Mouse (Mus musculus): ENCODE measurements at regions not wholly inside any gene's neighbourhood (a gene's known extent, or its start where the extent isn't known, plus 50 kb on each side); places are given as distances from the start of the nearest gene placed in this dataset.

DNA sequence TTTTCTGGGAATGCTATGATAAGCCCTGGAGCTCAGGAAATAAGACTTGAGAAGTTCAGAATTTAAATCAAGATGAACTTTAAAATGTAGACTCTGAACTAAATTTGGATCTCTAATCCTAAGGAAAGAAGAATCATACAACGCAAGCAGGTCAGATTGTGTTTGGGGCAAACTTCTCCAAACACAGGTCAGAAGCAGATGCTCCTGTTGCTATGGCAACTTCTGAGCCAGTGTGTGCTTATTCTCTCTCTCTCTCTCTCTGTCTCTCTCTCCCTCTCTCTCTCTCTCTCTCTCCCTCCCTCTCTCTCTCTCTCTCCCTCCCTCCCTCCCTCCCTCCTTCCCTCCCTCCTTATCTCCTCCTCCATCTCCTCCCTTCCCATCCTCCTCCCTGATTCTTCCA lies 304.7 kb downstream of the Gm10295 start:
- TF ChIP-seq TCF3 (IDR thresholded peaks at IDR 0.05; ENCODE audit: insufficient read length, low read depth) (no peak), POLR2A (IDR thresholded peaks at IDR 0.05; ENCODE audit: insufficient read length, low read depth) (no peak), TCF12 (IDR thresholded peaks at IDR 0.05; ENCODE audit: insufficient read depth, poor library complexity, severe bottlenecking) (no peak), POLR2AphosphoS2 (IDR thresholded peaks at IDR 0.05; ENCODE audit: insufficient read length, low read depth) (no peak), E2F4 (IDR thresholded peaks at IDR 0.05; ENCODE audit: insufficient read depth) (no peak)
